Mouse (Mus musculus): ENCODE data around the gene Pnn. TPM values are rescaled to one million over a fixed set of nuclear protein-coding genes. Genes with fewer than 3 reads are reported as not detected.

The Pnn gene
- polyA plus RNA-seq, 1 experiment = 7.6 TPM

DNA sequence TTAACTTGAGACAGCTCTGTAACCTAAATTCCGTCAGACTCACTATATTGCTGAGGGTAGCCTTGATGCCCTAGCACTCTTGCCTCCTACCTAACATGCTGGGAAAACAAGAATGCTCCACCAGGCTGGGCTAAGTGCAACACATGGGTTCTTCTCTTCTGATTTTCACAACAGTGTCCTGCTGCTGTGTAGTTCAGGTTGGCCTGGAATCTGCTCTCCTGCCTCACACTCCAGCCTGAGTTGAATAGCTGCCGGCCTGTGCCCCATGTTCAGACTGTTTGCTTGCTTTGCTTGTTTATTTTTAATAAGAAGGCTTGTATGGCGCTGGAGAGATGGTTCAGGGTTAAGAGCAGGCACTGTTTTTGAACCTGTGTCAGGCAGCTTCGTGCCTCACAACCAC, 13.8 kb downstream of the Pnn start:
- H3K79me2 ChIP-seq (ENCODE audit: control insufficient read depth, insufficient read depth) = no peaks in the 10 kb centered on the region
- no peak overlapping the region for H3ac ChIP-seq (ENCODE audit: control insufficient read depth, insufficient read length)
- H3K36me3 ChIP-seq (ENCODE audit: control insufficient read depth, insufficient read depth) = no peaks in the 10 kb centered on the region
- no peaks in the 10 kb centered on the region for H3K27me3 ChIP-seq (ENCODE audit: control insufficient read depth, insufficient read depth, insufficient read length)
- TF ChIP-seq MYOD1 (IDR thresholded peaks at IDR 0.05; ENCODE audit: control insufficient read depth in 1 of 3, insufficient read length in 2 of 3, low read depth in 2 of 3) = no peak
- TF ChIP-seq E2F4 (IDR thresholded peaks at IDR 0.05; ENCODE audit: insufficient read depth) = no peak
- TF ChIP-seq POLR2A (IDR thresholded peaks at IDR 0.05; ENCODE audit: insufficient read length, low read depth) = no peak
- TF ChIP-seq MAX (IDR thresholded peaks at IDR 0.05; ENCODE audit: low read depth) = no peak
- TF ChIP-seq MYOG (IDR thresholded peaks at IDR 0.05; ENCODE audit: control insufficient read depth in 1 of 3, insufficient read depth in 1 of 3, insufficient read length in 2 of 3, low read depth in 2 of 3) = no peak
- no peak overlapping the region for H3K4me2 ChIP-seq (ENCODE audit: low read depth)
- H3K4me3 ChIP-seq = no peak overlapping the region

DNA sequence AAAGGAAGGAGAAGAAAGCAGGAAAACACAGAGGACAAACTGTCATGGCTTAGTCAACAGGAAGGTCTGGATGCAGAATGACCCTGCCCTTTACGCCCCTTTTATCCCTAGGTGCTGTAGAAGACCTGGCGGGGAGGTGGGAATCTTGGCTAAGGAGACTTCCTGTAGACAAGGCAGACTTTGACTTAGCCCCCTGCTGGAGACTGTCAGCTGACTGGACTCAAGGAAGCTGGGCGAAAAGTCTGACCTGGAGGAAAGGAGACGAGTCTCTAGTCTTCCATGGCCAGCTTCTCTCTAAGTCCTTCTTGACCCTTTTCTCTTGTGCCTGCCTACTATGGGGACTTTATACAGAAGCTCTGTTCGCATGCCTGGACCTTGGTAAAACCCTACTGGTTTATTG, 17.8 kb downstream of the Pnn start:
- Histone ChIP-seq H3K27me3 (ENCODE audit: control insufficient read depth, insufficient read depth, insufficient read length) (no peaks in the 10 kb centered on the region), H3ac (ENCODE audit: control insufficient read depth, insufficient read length) (no peak overlapping the region), H3K4me3 (no peak overlapping the region), H3K36me3 (ENCODE audit: control insufficient read depth, insufficient read depth) (no peaks in the 10 kb centered on the region), H3K79me2 (ENCODE audit: control insufficient read depth, insufficient read depth) (no peaks in the 10 kb centered on the region), H3K4me2 (ENCODE audit: low read depth) (no peak overlapping the region)
- TF ChIP-seq POLR2AphosphoS2 (IDR thresholded peaks at IDR 0.05; ENCODE audit: insufficient read length, low read depth) = no peak
- TF ChIP-seq MYOG (IDR thresholded peaks at IDR 0.05; ENCODE audit: control insufficient read depth in 1 of 3, insufficient read depth in 1 of 3, insufficient read length in 2 of 3, low read depth in 2 of 3) = no peak

DNA sequence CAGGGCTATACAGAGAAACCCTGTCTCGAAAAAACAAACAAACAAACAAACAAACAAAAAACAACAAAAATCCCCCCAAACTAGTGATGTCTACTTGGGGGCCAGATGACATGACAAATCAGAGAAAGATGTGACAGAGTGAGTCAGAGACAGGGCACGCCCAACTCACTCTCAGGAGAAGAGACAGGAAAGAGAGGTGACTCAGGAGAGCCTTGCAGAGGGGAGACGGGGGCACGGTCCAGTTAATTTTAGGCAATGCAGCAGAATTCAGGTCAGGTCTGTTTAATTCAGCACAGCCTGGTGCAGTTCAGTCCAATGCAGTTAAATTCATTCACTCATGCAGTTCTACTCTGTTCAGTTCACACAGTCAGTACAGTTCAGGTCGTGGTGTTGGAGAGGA, 19.5 kb downstream of the Pnn start:
- Histone ChIP-seq H3K4me2 (ENCODE audit: low read depth) (no peak overlapping the region), H3K79me2 (ENCODE audit: control insufficient read depth, insufficient read depth) (no peaks in the 10 kb centered on the region), H3K4me3 (no peak overlapping the region), H3K27me3 (ENCODE audit: control insufficient read depth, insufficient read depth, insufficient read length) (no peaks in the 10 kb centered on the region), H3K36me3 (ENCODE audit: control insufficient read depth, insufficient read depth) (no peaks in the 10 kb centered on the region), H3ac (ENCODE audit: control insufficient read depth, insufficient read length) (no peak overlapping the region)
- TF ChIP-seq TCF3 (IDR thresholded peaks at IDR 0.05; ENCODE audit: insufficient read length, low read depth) (no peak), MYOG (IDR thresholded peaks at IDR 0.05; ENCODE audit: control insufficient read depth in 1 of 3, insufficient read depth in 1 of 3, insufficient read length in 2 of 3, low read depth in 2 of 3) (no peak), REST (IDR thresholded peaks at IDR 0.05; ENCODE audit: insufficient read depth, insufficient read length) (no peak), POLR2AphosphoS2 (IDR thresholded peaks at IDR 0.05; ENCODE audit: insufficient read length, low read depth) (no peak), CEBPB (IDR thresholded peaks at IDR 0.05; ENCODE audit: insufficient read depth, poor library complexity, severe bottlenecking) (no peak), MYOD1 (IDR thresholded peaks at IDR 0.05; ENCODE audit: control insufficient read depth in 1 of 3, insufficient read length in 2 of 3, low read depth in 2 of 3) (no peak)

DNA sequence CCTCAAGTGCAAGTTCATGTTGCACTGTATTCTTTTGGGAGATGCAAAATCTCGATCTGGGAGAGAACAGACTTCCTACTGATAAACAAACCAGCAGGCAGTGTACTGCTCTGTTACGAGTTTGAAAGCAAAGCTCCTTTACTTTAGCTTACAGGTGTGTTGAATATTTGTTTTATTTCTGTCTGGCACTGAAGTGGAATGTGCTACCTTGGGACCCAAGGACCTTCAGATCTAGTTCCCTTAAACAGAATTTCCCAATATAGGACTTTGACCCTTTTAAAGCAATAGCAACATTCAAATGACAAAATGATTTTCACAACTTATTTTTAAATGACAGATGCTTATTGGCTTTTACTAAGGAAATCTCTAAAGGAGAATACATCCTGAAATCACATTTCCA, 26.9 kb downstream of the Pnn start:
- no peaks in the 10 kb centered on the region for H3K27me3 ChIP-seq (ENCODE audit: control insufficient read depth, insufficient read depth, insufficient read length)
- H3ac ChIP-seq (ENCODE audit: control insufficient read depth, insufficient read length) = no peak overlapping the region
- no peaks in the 10 kb centered on the region for H3K79me2 ChIP-seq (ENCODE audit: control insufficient read depth, insufficient read depth)
- no peak overlapping the region for H3K4me3 ChIP-seq
- TF ChIP-seq E2F4 (IDR thresholded peaks at IDR 0.05; ENCODE audit: insufficient read depth) = no peak
- TF ChIP-seq REST (IDR thresholded peaks at IDR 0.05; ENCODE audit: insufficient read depth, insufficient read length) = no peak
- TF ChIP-seq USF1 (IDR thresholded peaks at IDR 0.05; ENCODE audit: low read depth) = no peak
- no peak overlapping the region for H3K4me2 ChIP-seq (ENCODE audit: low read depth)
- no peaks in the 10 kb centered on the region for H3K36me3 ChIP-seq (ENCODE audit: control insufficient read depth, insufficient read depth)

DNA sequence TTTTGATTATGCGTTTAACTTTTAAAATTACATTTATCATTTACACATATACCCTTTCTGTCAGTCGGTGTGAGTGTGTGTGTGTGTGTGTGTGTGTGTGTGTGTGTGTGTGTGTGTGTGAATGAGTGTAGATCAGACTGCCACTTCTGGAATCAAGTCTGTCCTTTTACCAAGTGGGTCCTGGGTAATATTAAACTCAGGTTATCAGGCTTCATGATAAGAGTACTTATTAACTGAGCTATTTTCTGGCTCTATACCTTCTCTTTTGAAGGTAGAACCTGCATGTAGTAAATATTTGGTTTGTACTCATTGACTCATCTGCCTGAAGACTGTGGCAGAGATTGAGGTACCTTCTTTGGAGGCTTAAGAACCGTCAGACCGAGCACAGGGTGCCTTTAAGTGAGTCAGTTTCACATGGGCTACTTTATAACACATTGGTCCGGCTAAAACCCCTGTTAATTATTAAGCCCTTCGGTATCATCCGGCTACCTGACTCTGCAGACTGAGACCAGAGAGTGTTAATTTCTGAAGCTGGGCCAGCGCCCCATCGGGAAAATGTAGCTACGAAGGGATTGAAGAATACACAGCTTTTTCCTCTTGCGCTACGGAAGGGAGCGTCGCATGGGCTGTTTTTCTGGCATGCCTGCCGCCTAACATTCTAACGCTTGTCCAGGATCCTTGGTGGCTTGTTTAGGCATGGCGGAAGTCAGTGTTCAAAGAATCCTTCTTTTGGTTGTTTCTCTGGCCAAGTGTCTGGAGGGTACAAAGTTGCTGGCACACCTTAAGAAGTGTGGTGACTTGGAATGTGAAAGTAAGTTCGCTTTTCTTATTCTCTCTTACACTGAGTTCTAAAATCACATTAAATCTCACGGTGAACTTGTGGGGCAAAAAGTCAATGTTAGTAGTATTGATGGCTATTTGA, 28.7 kb downstream of the Pnn start, which contains the start of gene Mia2:
Mia2 (plus strand) TSS at position 696 of the 922 bp plus-strand sequence.
- no peaks in the 10 kb centered on the region for H3K79me2 ChIP-seq (ENCODE audit: control insufficient read depth, insufficient read depth)
- H3K27me3 ChIP-seq (ENCODE audit: control insufficient read depth, insufficient read depth, insufficient read length) = no peaks in the 10 kb centered on the region
- no peak within 1 kb of the TSS for H3K4me2 ChIP-seq (ENCODE audit: low read depth)
- no peak within 1 kb of the TSS for H3K4me3 ChIP-seq
- no peaks in the 10 kb centered on the region for H3K36me3 ChIP-seq (ENCODE audit: control insufficient read depth, insufficient read depth)
- no peak for TF ChIP-seq SRF (IDR thresholded peaks at IDR 0.05; ENCODE audit: control insufficient read depth, insufficient read length, low read depth)
- TF ChIP-seq E2F4 (IDR thresholded peaks at IDR 0.05; ENCODE audit: insufficient read depth) = no peak
- no peak for TF ChIP-seq TCF3 (IDR thresholded peaks at IDR 0.05; ENCODE audit: insufficient read length, low read depth)
- no peak for TF ChIP-seq POLR2A (IDR thresholded peaks at IDR 0.05; ENCODE audit: insufficient read length, low read depth)
- TF ChIP-seq MYOG (IDR thresholded peaks at IDR 0.05; ENCODE audit: control insufficient read depth in 1 of 3, insufficient read depth in 1 of 3, insufficient read length in 2 of 3, low read depth in 2 of 3) = no peak
- no peak within 1 kb of the TSS for H3ac ChIP-seq (ENCODE audit: control insufficient read depth, insufficient read length)

DNA sequence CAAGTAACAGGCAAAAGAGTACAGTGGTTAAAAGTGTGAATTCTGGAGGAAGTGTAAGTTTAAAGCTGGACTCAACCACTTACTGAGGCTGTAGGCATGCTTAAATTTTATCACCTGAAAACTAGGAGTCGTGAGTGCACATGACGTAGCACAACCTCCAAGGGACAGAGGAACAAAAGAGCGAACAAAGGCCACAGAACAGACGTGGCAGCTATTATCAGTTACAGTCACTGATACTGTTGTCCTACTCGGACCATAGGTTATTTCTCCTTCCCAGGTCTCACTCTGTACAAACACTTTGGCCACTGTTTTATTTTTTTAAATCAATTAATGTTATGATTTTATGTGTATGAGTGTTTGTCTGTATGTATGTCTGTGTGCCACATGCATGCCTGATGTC, 38.1 kb downstream of the Pnn start:
- no peak overlapping the region for H3K4me2 ChIP-seq (ENCODE audit: low read depth)

More for the DNA sequence above, 38.1 kb downstream of the Pnn start:
- Histone ChIP-seq H3K4me3 (no peak overlapping the region), H3K79me2 (ENCODE audit: control insufficient read depth, insufficient read depth) (no peaks in the 10 kb centered on the region), H3K27me3 (ENCODE audit: control insufficient read depth, insufficient read depth, insufficient read length) (no peaks in the 10 kb centered on the region), H3ac (ENCODE audit: control insufficient read depth, insufficient read length) (no peak overlapping the region), H3K36me3 (ENCODE audit: control insufficient read depth, insufficient read depth) (no peaks in the 10 kb centered on the region)
- TF ChIP-seq TCF3 (IDR thresholded peaks at IDR 0.05; ENCODE audit: insufficient read length, low read depth) (no peak), MYOD1 (IDR thresholded peaks at IDR 0.05; ENCODE audit: control insufficient read depth in 1 of 3, insufficient read length in 2 of 3, low read depth in 2 of 3) (no peak), TCF12 (IDR thresholded peaks at IDR 0.05; ENCODE audit: insufficient read depth, poor library complexity, severe bottlenecking) (no peak)

Measured in myocyte (in vitro differentiated cells).